Mouse (Mus musculus) olfactory bulb, adult 2 months (tissue): ENCODE results near the gene Ctcf. TPM values are rescaled to one million over a fixed set of nuclear protein-coding genes. Genes with fewer than 3 reads are reported as not detected.

ENCODE experiments used
- H3K27ac ChIP-seq: fragments of 200-500 bp; 2 replicates; pipeline ENCODE4 v1.5.1; 2012; ENCODE audit warnings: low read depth, low read length; ENCODE audit not compliant: insufficient read depth
- H3K4me1 ChIP-seq: fragments of 200-500 bp; 2 replicates; pipeline ENCODE4 v1.6.1; 2012; ENCODE audit warnings: low read length; ENCODE audit not compliant: control insufficient read depth, insufficient read depth
- H3K4me3 ChIP-seq: fragments of 200-500 bp; 2 replicates; pipeline ENCODE4 v1.5.1; 2012; ENCODE audit warnings: mild to moderate bottlenecking, low read depth, low read length, moderate library complexity; ENCODE audit not compliant: insufficient read depth
- CTCF ChIP-seq: fragments of 200-500 bp; IDR thresholded peaks from 2 replicates; pipeline ENCODE4 v1.5.1; 2012; ENCODE audit warnings: low read depth, mild to moderate bottlenecking, low read length, moderate library complexity; ENCODE audit not compliant: insufficient read depth
- POLR2A ChIP-seq: fragments of 200-500 bp; IDR thresholded peaks from 2 replicates; pipeline ENCODE4 v1.6.1; 2012; ENCODE audit warnings: mild to moderate bottlenecking, low read depth, low read length, moderate library complexity; ENCODE audit not compliant: insufficient read depth
- WGBS: fragments of 180-500 bp; shearing (Covaris S2); methylation state at CpG from one replicate; pipeline ENCODE4 v1.1.7; 2018; 5-methylcytosine and 5-hydroxymethylcytosine counted together
- polyA plus RNA-seq: library from polyadenylated mRNA; stranded (reverse); fragments of >200 nt; gene quantifications from 2 replicates; pipeline ENCODE4 v1.2.4, GENCODE M21; 2012; ENCODE audit warnings: low replicate concordance; ENCODE audit not compliant: missing spikeins, insufficient read depth, insufficient read length

The Ctcf gene
- polyA plus RNA-seq, 1 experiment = not detected

DNA sequence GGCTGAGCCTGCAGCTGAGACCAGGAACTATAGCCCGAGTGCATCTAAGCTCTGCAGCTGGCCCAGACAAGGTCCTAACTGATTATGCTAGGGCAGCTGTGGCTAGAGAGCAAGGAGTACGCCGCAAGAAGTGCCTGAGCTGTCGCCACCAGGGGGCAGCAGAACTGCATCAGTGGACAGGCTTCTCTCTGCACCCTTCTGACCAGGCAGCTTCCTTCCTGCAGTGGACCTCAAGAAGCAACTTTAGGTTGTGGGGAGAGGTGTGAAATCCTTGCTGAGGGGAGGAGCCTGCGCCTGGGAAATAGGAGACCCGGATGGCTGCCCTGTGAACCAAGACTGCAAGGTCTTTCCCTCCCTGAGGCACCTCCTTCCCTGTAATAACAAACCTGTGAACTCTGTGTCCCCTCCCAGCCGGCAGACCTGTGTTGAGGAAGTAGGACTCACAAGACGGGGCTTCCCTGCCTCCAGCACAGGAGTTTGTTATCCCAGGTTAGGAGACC is 13.9 kb upstream of the Ctcf start:
- Histone ChIP-seq H3K4me3 (no peak overlapping the region), H3K4me1 (peaks cover 35% of the 10 kb centered on the region), H3K27ac (peak overlapping the region; percentile 46; the same call in 1 of the 2 replicates)
- TF ChIP-seq POLR2A = no peak
- peak; percentile 85 for TF ChIP-seq CTCF
- 7% methylated on average over 8 of the region's 8 CpGs for WGBS

DNA sequence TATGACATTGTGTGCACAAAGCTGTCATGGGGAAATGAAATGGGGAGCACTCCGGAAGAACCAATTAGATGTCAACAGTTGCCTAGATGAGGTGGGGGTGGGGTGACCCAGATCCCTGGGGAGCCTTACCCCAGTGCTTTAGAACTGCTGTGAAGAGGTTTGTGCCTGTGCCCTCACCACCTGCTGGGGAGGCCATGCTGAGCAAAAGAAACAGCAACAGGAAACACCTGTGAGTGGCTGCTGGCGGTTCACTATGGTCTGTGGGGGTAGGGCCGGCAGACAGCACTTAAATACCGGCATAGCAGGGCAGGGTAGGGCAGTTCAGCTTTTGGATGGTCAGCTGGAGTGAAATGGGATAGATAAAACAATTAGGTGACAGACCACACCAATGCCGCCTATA is 13.2 kb upstream of the Ctcf start:
- H3K4me1 ChIP-seq = peaks cover 34% of the 10 kb centered on the region
- H3K27ac ChIP-seq = peak overlapping the region; percentile 46; the same call in 1 of the 2 replicates
- no peak for TF ChIP-seq CTCF
- TF ChIP-seq POLR2A = no peak
- WGBS = 34% methylated on average over 5 of the region's 5 CpGs
- H3K4me3 ChIP-seq = no peak overlapping the region

DNA sequence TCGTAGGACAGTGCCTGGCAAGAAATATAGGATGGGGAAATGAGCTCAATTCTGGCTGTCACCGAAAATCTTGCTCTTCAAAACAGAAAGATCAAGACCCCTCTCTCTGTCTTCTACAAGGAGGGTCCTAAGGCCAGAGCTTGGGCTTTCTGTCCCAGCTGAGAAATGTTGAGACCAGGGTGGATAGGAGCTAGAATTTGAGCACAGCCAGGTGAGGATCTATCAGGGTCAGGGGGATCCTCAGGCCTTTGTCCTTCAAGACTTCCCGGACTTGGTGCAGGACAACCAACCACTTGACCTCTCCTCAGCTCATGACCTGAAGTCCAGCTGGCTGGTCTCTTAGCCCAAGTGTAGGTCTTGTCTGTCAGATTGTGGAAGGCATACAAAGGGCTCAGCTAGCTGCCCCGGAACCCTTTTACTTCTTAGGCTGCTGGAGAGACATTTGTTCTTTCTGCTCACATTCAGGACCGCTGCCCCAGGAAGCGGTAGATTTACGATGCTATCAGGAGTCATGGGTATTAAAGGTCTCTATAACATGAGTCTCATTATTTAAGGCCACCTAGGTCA is 12.6 kb upstream of the Ctcf start:
- H3K4me1 ChIP-seq = peaks cover 34% of the 10 kb centered on the region
- 65% methylated on average over 7 of the region's 7 CpGs for WGBS
- TF ChIP-seq POLR2A (no peak), CTCF (no peak)
- no peak overlapping the region for H3K4me3 ChIP-seq
- H3K27ac ChIP-seq = peak overlapping the region; percentile 21; the same call in 1 of the 2 replicates

DNA sequence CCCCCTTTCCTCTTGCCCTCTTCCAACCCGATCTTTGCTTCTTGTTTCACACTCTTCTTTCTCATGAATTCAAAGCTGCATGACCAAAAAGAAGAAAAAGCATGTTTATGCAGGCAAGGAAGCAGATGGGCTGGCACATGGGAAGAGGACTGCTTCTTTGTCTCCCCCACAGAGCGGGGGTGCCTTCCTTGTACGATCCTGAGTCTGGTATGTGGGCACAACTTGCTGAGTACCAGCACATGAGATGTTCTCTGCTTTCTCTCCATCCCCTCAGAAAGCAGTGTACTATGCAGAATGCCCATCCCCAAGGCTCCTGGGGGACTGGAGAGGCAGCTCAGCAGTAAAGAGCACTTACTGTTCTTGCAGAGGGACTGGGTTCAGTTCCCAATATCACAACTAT is 12.0 kb upstream of the Ctcf start:
- H3K27ac ChIP-seq = peak overlapping the region; percentile 21; the same call in 1 of the 2 replicates
- TF ChIP-seq CTCF (no peak), POLR2A (no peak)
- 35% methylated on average over 3 of the region's 3 CpGs for WGBS
- no peak overlapping the region for H3K4me3 ChIP-seq
- H3K4me1 ChIP-seq = peaks cover 34% of the 10 kb centered on the region

DNA sequence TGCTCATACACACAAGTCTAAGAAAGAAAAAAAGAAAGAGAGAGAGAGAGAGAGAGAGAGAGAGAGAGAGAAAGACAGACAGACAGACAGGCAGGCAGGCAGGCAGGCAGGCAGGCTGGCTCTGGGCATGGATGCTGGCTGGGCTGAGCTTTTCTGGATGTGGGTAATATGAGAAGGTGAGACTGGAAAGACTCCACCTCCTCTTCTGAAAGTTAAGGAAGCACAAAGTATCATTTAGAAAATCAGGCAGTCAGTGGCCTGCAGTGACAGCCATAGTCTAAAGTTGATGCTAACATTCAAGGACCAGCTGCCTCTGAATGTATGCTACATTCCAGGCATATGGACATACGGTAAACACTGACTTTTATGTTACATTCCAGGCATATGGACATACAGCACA is 11.5 kb upstream of the Ctcf start:
- H3K4me3 ChIP-seq = no peak overlapping the region
- peaks cover 34% of the 10 kb centered on the region for H3K4me1 ChIP-seq
- no peak for TF ChIP-seq CTCF
- no peak for TF ChIP-seq POLR2A
- peak overlapping the region; percentile 21; the same call in 1 of the 2 replicates for H3K27ac ChIP-seq
- WGBS = 66% methylated on average over 1 of the region's 1 CpGs

DNA sequence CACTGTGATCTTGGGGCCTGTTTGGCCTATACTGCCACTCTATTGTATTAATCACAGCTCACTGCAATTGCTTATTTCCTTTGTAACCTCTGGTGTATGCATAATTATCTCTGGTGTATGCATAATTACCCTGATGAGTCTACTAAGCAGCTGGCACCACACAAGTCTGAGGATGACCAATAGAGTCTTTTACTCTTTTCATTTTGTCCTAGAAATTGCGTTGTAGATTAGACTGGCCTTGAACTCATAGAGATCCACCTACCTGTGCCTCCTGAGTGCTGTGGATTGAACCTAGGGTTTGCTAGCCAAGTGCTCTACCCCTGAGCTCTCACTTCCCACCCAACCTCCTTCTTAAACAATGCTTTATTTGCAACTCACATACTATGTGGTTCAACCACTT is 10.3 kb upstream of the Ctcf start:
- peak overlapping the region; percentile 10; the same call in 1 of the 2 replicates for H3K27ac ChIP-seq
- no peak overlapping the region for H3K4me3 ChIP-seq
- WGBS = 28% methylated on average over 1 of the region's 1 CpGs
- peaks cover 29% of the 10 kb centered on the region for H3K4me1 ChIP-seq
- TF ChIP-seq CTCF = no peak
- TF ChIP-seq POLR2A = no peak

DNA sequence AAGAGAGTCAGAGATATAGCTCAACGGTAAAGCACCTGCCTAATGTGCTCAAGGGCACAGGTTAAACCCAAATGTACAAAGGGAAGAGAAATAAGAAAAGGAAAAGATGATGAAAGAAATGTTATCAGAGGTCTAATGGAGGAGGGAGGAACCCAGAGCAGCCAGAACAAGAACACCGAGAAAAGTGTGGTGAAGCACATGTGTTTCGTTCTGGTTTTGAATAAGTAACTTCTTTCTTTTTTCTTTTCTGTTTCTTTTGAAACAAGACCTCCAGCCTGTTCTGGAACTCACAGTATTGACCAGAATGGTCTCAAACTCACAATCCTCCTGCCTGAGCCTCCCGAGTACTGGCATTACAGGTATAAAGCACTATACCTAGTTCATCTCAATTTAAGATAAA is 7.0 kb upstream of the Ctcf start:
- Histone ChIP-seq H3K4me3 (no peak overlapping the region), H3K27ac (no peak overlapping the region), H3K4me1 (peaks cover 4% of the 10 kb centered on the region; the same call in 1 of the 2 replicates)
- TF ChIP-seq POLR2A (no peak), CTCF (no peak)
- 80% methylated on average over 4 of the region's 4 CpGs for WGBS

DNA sequence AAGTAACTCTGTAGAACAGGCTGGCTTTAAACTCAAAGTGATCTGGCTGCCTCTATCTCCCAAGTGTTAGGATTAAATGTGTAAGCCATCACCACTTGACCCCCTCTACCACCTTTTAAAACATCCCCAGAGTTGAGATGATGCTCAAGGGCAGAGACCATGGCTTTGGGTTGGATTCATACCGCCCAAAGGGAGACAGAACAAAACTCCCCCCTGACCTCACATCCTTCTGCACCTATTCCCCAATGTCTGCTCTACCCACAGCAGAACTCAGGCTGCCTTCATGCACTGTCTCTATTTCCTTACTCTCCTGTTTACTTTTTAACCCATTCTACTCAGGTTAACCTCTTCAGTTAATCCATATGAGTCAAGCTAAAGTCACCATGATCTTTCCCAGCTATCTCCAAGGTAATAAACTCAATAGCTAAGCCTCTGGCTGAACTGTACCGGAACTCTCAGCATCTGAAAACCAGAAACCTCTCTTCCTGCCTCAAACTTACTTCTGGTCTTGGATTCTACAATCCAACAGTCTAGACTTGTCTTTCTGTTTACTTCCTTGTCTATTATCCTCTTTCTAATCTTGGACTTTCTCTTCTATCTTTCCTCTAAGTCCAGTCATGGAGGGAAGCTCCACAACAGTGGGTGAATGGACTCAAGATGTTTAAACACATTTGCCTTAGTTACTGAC is 1.5 kb upstream of the Ctcf start:
- Histone ChIP-seq H3K27ac (no peak overlapping the region), H3K4me1 (peaks cover 5% of the 10 kb centered on the region), H3K4me3 (no peak overlapping the region)
- no peak for TF ChIP-seq POLR2A
- TF ChIP-seq CTCF = no peak
- WGBS = 93% methylated on average over 2 of the region's 2 CpGs

DNA sequence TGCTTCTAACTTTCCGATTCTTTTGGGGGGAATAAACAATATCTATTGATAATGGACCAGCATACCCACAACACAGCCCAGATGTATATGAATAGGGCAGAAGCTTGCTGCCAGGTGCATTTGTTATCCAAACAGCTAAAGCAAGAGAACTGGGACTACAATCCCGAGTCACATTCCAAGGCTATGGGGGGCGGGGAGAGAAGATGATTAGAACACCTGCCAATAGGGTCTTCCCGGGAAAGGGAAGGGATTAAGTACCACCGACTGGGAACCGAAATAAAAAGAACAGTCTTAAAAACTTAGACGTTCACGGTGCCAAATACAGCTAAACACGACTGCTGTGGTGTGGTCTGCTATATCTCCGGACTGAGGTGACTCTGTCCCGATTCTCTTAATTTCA is 887 bp upstream of the Ctcf start:
- H3K4me1 ChIP-seq = peaks cover 5% of the 10 kb centered on the region
- TF ChIP-seq POLR2A (no peak), CTCF (no peak)
- H3K4me3 ChIP-seq = peak overlapping the region; percentile 80
- peak overlapping the region; percentile 54; the same call in 1 of the 2 replicates for H3K27ac ChIP-seq
- 1% methylated on average over 11 of the region's 11 CpGs for WGBS
